Mouse (Mus musculus) liver, postnatal 0 days (tissue): ENCODE measurements around the gene Mbnl2.
"Not testable (repeated sequence)": the region's sequence is repeated elsewhere in the genome, so short reads cannot be mapped to it uniquely, and the experiment has no call there.

Source experiments
- CTCF ChIP-seq: sonication (generic); IDR thresholded peaks from 2 replicates; pipeline ENCODE4 v1.5.1; 2016; ENCODE audit warnings: antibody characterized with exemption, low read depth
- EP300 ChIP-seq: IDR thresholded peaks from 2 replicates; pipeline ENCODE4 v1.6.1; 2016; ENCODE audit warnings: antibody characterized with exemption, low read depth, mild to moderate bottlenecking

GRCm38 (mm10) chr14:120359608-120360007 lies 84.1 kb downstream of the Mbnl2 start:
- TF ChIP-seq EP300, CTCF: not testable (repeated sequence)
